Mouse (Mus musculus) G1E (cell line): ENCODE measurements around the gene Rsph1.

Experiments used
- CTCF ChIP-seq: IDR thresholded peaks from 2 replicates; pipeline ENCODE4 v1.5.1; 2012; ENCODE audit warnings: low read depth, low read length, inconsistent platforms, mixed read lengths
- TAL1 ChIP-seq: conservative IDR thresholded peaks from 2 replicates; pipeline ENCODE4 v1.6.1; 2012; ENCODE audit warnings: low read depth, low read length, inconsistent platforms, mixed read lengths

GRCm38 (mm10) chr17:31238234-31239020 is 38.8 kb downstream of the Rsph1 start:
- no peak for TF ChIP-seq CTCF
- no peak for TF ChIP-seq TAL1
